Mouse (Mus musculus) MEL (cell line): ENCODE measurements around the gene Tyk2. TPM values are rescaled to one million over a fixed set of nuclear protein-coding genes. Genes with fewer than 3 reads are reported as not detected.

ENCODE experiments used
- DNase-seq: peaks from one replicate; pipeline ENCODE4 v3.0.0; 2011; ENCODE audit warnings: low read depth, low spot score
- H3K27ac ChIP-seq: 2 replicates; pipeline ENCODE4 v1.5.1; 2012; ENCODE audit warnings: low read depth, mild to moderate bottlenecking, control low read depth, low read length, moderate library complexity; ENCODE audit not compliant: control insufficient read depth
- H3K27me3 ChIP-seq, 2 experiments: fragments of 150-350 bp in 1 of 2; sonication (generic) in 1 of 2; 2 replicates each; pipeline ENCODE4 v1.6.1; 2012; ENCODE audit warnings: low read length in 2 of 2, mild to moderate bottlenecking in 2 of 2, improper control_type of control experiment in 1 of 2, moderate library complexity in 1 of 2; ENCODE audit not compliant: insufficient read depth in 2 of 2, control insufficient read depth in 1 of 2
- H3K36me3 ChIP-seq, 2 experiments: 2 replicates each; pipeline ENCODE4 v1.6.1; 2012 to 2014; ENCODE audit warnings: low read length in 2 of 2, improper control_type of control experiment in 1 of 2, inconsistent platforms in 1 of 2, mild to moderate bottlenecking in 1 of 2; ENCODE audit not compliant: insufficient read depth in 2 of 2, control insufficient read depth in 1 of 2
- H3K4me1 ChIP-seq, 2 experiments: fragments of 150-350 bp in 1 of 2; sonication (generic) in 1 of 2; 2 replicates each; pipeline ENCODE4 v1.6.1; 2012; ENCODE audit warnings: low read length in 2 of 2, improper control_type of control experiment in 1 of 2, mild to moderate bottlenecking in 1 of 2; ENCODE audit not compliant: insufficient read depth in 2 of 2, control insufficient read depth in 1 of 2
- H3K4me3 ChIP-seq, 2 experiments: fragments of 150-350 bp in 1 of 2; sonication (generic) in 1 of 2; 2 replicates each; pipeline ENCODE4 v1.5.1; 2012; ENCODE audit warnings: low read depth in 2 of 2, low read length in 2 of 2, mild to moderate bottlenecking in 2 of 2, moderate library complexity in 2 of 2, control low read depth in 1 of 2, improper control_type of control experiment in 1 of 2; ENCODE audit not compliant: control insufficient read depth in 1 of 2, insufficient read depth in 1 of 2
- H3K79me2 ChIP-seq: 2 replicates; pipeline ENCODE4 v1.6.1; 2012; ENCODE audit warnings: mild to moderate bottlenecking, low read length, moderate library complexity; ENCODE audit not compliant: control insufficient read depth, poor library complexity, insufficient read depth
- H3K9ac ChIP-seq: 2 replicates; pipeline ENCODE4 v1.6.1; 2012; ENCODE audit warnings: low read depth, mild to moderate bottlenecking, control low read depth, low read length, moderate library complexity; ENCODE audit not compliant: control insufficient read depth, poor library complexity, severe bottlenecking
- H3K9me3 ChIP-seq: fragments of 150-350 bp; sonication (generic); replicated peaks from 2 replicates; pipeline ENCODE4 v1.6.1; 2012; ENCODE audit warnings: mild to moderate bottlenecking, low read length, improper control_type of control experiment, moderate library complexity; ENCODE audit not compliant: insufficient read depth
- CHD1 ChIP-seq: IDR thresholded peaks from 2 replicates; pipeline ENCODE4 v1.6.1; 2012; ENCODE audit warnings: low read depth, mild to moderate bottlenecking, inconsistent platforms, low read length, improper control_type of control experiment
- CTCF ChIP-seq, 3 experiments: IDR thresholded peaks in 2 of 3; conservative IDR thresholded peaks in 1 of 3; 2 replicates each; pipeline ENCODE4 v1.5.1; 2011 to 2012; ENCODE audit warnings: low read length in 3 of 3, low read depth in 2 of 3, mild to moderate bottlenecking in 2 of 3, improper control_type of control experiment in 1 of 3, inconsistent platforms in 1 of 3, mixed read lengths in 1 of 3, moderate library complexity in 1 of 3; ENCODE audit not compliant: control insufficient read depth in 1 of 3, insufficient read depth in 1 of 3, poor library complexity in 1 of 3, severe bottlenecking in 1 of 3
- E2F4 ChIP-seq: IDR thresholded peaks from 2 replicates; pipeline ENCODE4 v1.6.1; 2011; ENCODE audit warnings: low read depth, low read length, improper control_type of control experiment, borderline replicate concordance
- EP300 ChIP-seq, 2 experiments: IDR thresholded peaks; 2 replicates each; pipeline ENCODE4 v1.6.1; 2011; ENCODE audit warnings: improper control_type of control experiment in 2 of 2, low read length in 2 of 2, low read depth in 1 of 2, mild to moderate bottlenecking in 1 of 2
- GATA1 ChIP-seq: IDR thresholded peaks from 2 replicates; pipeline ENCODE4 v1.6.1; 2011; ENCODE audit warnings: low read depth, low read length, improper control_type of control experiment
- KAT2A ChIP-seq: conservative IDR thresholded peaks from 2 replicates; pipeline ENCODE4 v1.6.1; 2012; ENCODE audit warnings: low read depth, low read length, improper control_type of control experiment, inconsistent platforms
- MYB ChIP-seq: IDR thresholded peaks from 2 replicates; pipeline ENCODE4 v1.6.1; 2011; ENCODE audit warnings: mild to moderate bottlenecking, low read depth, low read length, improper control_type of control experiment
- MYC ChIP-seq: IDR thresholded peaks from 2 replicates; pipeline ENCODE4 v1.6.1; 2011; ENCODE audit warnings: low read depth, mild to moderate bottlenecking, low read length, improper control_type of control experiment, moderate library complexity
- NELFE ChIP-seq: IDR thresholded peaks from 2 replicates; pipeline ENCODE4 v1.6.1; 2011; ENCODE audit warnings: low read depth, low read length, improper control_type of control experiment
- NRF1 ChIP-seq: IDR thresholded peaks from 2 replicates; pipeline ENCODE4 v1.6.1; 2014; ENCODE audit warnings: low read depth, mild to moderate bottlenecking, inconsistent platforms, low read length, improper control_type of control experiment, moderate library complexity; ENCODE audit not compliant: poor library complexity, insufficient read depth, severe bottlenecking
- POLR2A ChIP-seq, 2 experiments: IDR thresholded peaks; 2 replicates each; pipeline ENCODE4 v1.6.1; 2011 to 2012; ENCODE audit warnings: low read length in 2 of 2, mild to moderate bottlenecking in 2 of 2, control low read depth in 1 of 2, improper control_type of control experiment in 1 of 2, low read depth in 1 of 2, moderate library complexity in 1 of 2; ENCODE audit not compliant: control insufficient read depth in 1 of 2, insufficient read depth in 1 of 2, poor library complexity in 1 of 2
- POLR2AphosphoS2 ChIP-seq: IDR thresholded peaks from 2 replicates; pipeline ENCODE4 v1.6.1; 2011; ENCODE audit warnings: low read length, improper control_type of control experiment
- RAD21 ChIP-seq: IDR thresholded peaks from 2 replicates; pipeline ENCODE4 v1.6.1; 2011; ENCODE audit warnings: mild to moderate bottlenecking, low read depth, low read length, improper control_type of control experiment
- SIN3A ChIP-seq: IDR thresholded peaks from 2 replicates; pipeline ENCODE4 v1.6.1; 2012; ENCODE audit warnings: low read length, improper control_type of control experiment, inconsistent platforms
- SMC3 ChIP-seq: IDR thresholded peaks from 2 replicates; pipeline ENCODE4 v1.6.1; 2011; ENCODE audit warnings: low read depth, low read length, improper control_type of control experiment
- TAL1 ChIP-seq: IDR thresholded peaks from 2 replicates; pipeline ENCODE4 v1.6.1; 2012; ENCODE audit warnings: mild to moderate bottlenecking, inconsistent platforms, low read length, moderate library complexity, mixed read lengths
- TBP ChIP-seq: IDR thresholded peaks from 2 replicates; pipeline ENCODE4 v1.8.0; 2011; ENCODE audit warnings: low read depth, low read length, improper control_type of control experiment
- TCF12 ChIP-seq: IDR thresholded peaks from 2 replicates; pipeline ENCODE4 v1.6.1; 2014; ENCODE audit warnings: low read depth, mild to moderate bottlenecking, inconsistent platforms, low read length, improper control_type of control experiment, moderate library complexity
- USF1 ChIP-seq: IDR thresholded peaks from 2 replicates; pipeline ENCODE4 v1.6.1; 2014; ENCODE audit warnings: low read depth, mild to moderate bottlenecking, inconsistent platforms, low read length, improper control_type of control experiment, moderate library complexity
- USF2 ChIP-seq, 2 experiments: IDR thresholded peaks; 2 replicates each; pipeline ENCODE4 v1.6.1; 2011 to 2012; ENCODE audit warnings: improper control_type of control experiment in 2 of 2, low read length in 2 of 2, borderline replicate concordance in 1 of 2, inconsistent platforms in 1 of 2, low read depth in 1 of 2, mild to moderate bottlenecking in 1 of 2; ENCODE audit not compliant: insufficient read depth in 1 of 2
- ZKSCAN1 ChIP-seq: IDR thresholded peaks from 2 replicates; pipeline ENCODE4 v1.6.1; 2012; ENCODE audit warnings: low read depth, mild to moderate bottlenecking, inconsistent platforms, low read length, improper control_type of control experiment, moderate library complexity
- ZMIZ1 ChIP-seq: IDR thresholded peaks from 2 replicates; pipeline ENCODE4 v1.6.1; 2012; ENCODE audit warnings: low read depth, mild to moderate bottlenecking, inconsistent platforms, low read length, improper control_type of control experiment, moderate library complexity
- polyA plus RNA-seq, 2 experiments: library from polyadenylated mRNA; stranded (reverse) in 1 of 2; unstranded in 1 of 2; fragments of >175 nt in 1 of 2; fragments of >200 nt in 1 of 2; gene quantifications; 2 replicates each; pipeline versions ENCODE4 v1.2.1 to v1.2.4; 2012; ENCODE audit warnings: low replicate concordance in 2 of 2, low read depth in 1 of 2; ENCODE audit not compliant: insufficient read length in 2 of 2, insufficient read depth in 1 of 2, missing spikeins in 1 of 2
- total RNA-seq: library from RNA; depleted of rRNA; stranded (reverse); fragments of 300-350 nt; gene quantifications from 2 replicates; pipeline ENCODE4 v1.2.3, GENCODE M21; 2012

Tyk2 gene
- total and polyA plus RNA-seq, 3 experiments = 43.8 to 63.3 TPM; not detected in 1

DNA sequence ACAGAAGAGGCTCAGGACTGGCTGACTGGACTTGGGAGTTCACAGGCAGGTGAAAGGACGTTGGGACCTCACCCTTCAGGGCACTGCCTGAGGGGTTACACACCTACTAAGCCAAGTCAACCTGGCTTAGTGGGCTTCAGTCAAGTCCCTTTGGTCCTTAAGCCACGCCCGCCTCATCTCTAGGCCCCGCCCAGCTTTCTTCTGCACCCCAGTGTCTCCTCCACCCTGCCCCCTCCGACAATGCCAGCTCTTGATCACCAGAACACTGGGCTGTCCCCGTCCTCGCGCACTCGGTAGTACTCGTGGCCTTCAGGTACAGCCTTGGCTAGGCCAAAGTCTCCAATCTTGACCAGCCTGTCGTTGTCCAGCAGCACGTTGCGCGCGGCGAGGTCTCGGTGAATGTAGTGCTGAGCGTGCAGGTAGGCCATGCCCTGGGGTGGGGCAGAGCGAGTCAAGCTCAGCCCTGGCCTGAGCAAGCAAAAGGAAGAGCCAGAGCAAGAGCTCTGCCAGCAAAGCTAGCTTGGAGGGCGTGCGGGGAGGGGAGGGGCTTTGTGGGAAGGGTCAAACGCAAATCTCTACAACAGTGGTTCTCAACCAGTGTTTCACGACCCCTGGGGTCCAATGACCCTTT, 23.3 kb downstream of the Tyk2 start:
- Histone ChIP-seq H3K79me2 (no peaks in the 10 kb centered on the region), H3K36me3 (peaks cover 0 to 11% of the 10 kb centered on the region in 2 experiments; a peak in 3 of 4 replicates), H3K9ac (no peak overlapping the region), H3K9me3 (no peaks in the 10 kb centered on the region), H3K4me1 (peaks cover 10 to 15% of the 10 kb centered on the region in 2 experiments), H3K4me3 (no peak overlapping the region), H3K27me3 (no peaks in the 10 kb centered on the region)
- no peak for DNase-seq
- TF ChIP-seq ZKSCAN1 (no peak), POLR2AphosphoS2 (no peak), RAD21 (no peak), KAT2A (no peak), USF2 (IDR thresholded peaks at IDR 0.05; ENCODE audit: borderline replicate concordance in 1 of 2, insufficient read depth in 1 of 2, low read depth in 1 of 2, low read length in 2 of 2) (no peak), NRF1 (no peak), ZMIZ1 (no peak), MYC (no peak), E2F4 (no peak), GATA1 (no peak), SIN3A (no peak), NELFE (no peak), TCF12 (no peak), USF1 (no peak), MYB (no peak), POLR2A (IDR thresholded peaks at IDR 0.05; ENCODE audit: control insufficient read depth in 1 of 2, insufficient read depth in 1 of 2, low read depth in 1 of 2, low read length in 2 of 2, poor library complexity in 1 of 2) (no peak), CHD1 (no peak)
- TF ChIP-seq, all 39 proteins: peak for 0
- H3K27ac ChIP-seq = no peak overlapping the region

DNA sequence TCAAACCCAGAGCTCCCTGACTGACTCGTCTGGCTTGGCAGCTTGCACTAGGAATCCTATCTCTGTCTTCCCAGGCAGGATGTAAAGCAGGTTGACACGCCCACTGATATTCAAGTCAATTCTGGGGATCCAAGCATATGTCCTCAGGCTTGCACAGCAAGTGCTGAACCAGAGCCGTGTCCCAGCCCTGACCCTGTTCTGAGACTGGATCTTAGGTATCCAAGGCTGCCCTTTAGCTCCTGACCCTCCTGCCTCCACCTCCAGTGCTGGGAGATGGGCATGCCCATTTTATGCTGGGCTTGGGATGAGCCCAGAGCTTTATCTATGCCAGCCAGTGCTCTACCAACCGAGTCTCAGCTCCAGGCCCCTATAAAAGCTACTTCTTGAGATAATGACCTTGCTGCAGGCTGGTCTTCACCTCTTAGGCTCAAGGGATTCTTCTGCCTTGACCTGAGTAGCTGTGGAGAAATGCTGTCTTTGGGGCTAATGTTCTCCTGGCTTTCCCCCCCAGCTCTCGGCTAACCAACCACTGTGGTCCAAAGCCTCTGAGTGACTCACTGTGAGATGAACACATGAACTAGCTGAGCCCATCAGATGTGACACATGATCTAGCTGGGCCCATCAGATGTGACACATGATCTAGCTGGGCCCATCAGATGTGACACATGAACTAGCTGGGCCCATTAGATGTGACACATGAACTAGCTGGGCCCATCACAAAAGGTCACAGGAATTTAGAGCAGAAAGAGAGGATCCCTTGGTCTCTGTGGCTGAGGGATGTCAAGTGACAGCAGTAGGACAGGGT, 25.1 kb downstream of the Tyk2 start:
- no peak overlapping the region for H3K4me3 ChIP-seq

More for the DNA sequence above, 25.1 kb downstream of the Tyk2 start:
- TF ChIP-seq TBP (0 out of 2 replicates have a peak, but pooled peaks have one; percentile 21), CTCF (IDR thresholded peaks at IDR 0.05 in 2 of 3, conservative IDR thresholded peaks at IDR 0.05 in 1 of 3; ENCODE audit: control insufficient read depth in 1 of 3, insufficient read depth in 1 of 3, low read depth in 2 of 3, low read length in 3 of 3, poor library complexity in 1 of 3, severe bottlenecking in 1 of 3) (no peak), SMC3 (peak; percentile 11; the same call in 1 of the 2 replicates), EP300 (IDR thresholded peaks at IDR 0.05; ENCODE audit: low read depth in 1 of 2, low read length in 2 of 2) (peak; percentile 34 to 47; a peak in 2 of 4 replicates), KAT2A (no peak), NRF1 (0 out of 2 replicates have a peak, but pooled peaks have one; percentile 17), ZMIZ1 (0 out of 2 replicates have a peak, but pooled peaks have one; percentile 10), GATA1 (peak; percentile 52; the same call in 1 of the 2 replicates), POLR2A (IDR thresholded peaks at IDR 0.05; ENCODE audit: control insufficient read depth in 1 of 2, insufficient read depth in 1 of 2, low read depth in 1 of 2, low read length in 2 of 2, poor library complexity in 1 of 2) (peak in 1 of 2 experiments; percentile 12; a peak in 1 of 4 replicates), POLR2AphosphoS2 (peak; percentile 61), MYC (0 out of 2 replicates have a peak, but pooled peaks have one; percentile 15), TAL1 (peak; percentile 38), TCF12 (no peak; the same call in 1 of the 2 replicates)
- Histone ChIP-seq H3K27ac (no peak overlapping the region), H3K79me2 (no peaks in the 10 kb centered on the region), H3K27me3 (no peaks in the 10 kb centered on the region), H3K9me3 (no peaks in the 10 kb centered on the region), H3K9ac (no peak overlapping the region), H3K4me1 (peaks cover 10 to 15% of the 10 kb centered on the region in 2 experiments), H3K36me3 (peaks cover 0 to 11% of the 10 kb centered on the region in 2 experiments; a peak in 3 of 4 replicates)
- DNase-seq = peak; percentile 80
